Mouse (Mus musculus): ENCODE results near the gene Hcn2. TPM values are rescaled to one million over a fixed set of nuclear protein-coding genes. Genes with fewer than 3 reads are reported as not detected.

Gene Hcn2
- total RNA-seq, 2 experiments from 2014 or later = 0.42 to 0.78 TPM

DNA sequence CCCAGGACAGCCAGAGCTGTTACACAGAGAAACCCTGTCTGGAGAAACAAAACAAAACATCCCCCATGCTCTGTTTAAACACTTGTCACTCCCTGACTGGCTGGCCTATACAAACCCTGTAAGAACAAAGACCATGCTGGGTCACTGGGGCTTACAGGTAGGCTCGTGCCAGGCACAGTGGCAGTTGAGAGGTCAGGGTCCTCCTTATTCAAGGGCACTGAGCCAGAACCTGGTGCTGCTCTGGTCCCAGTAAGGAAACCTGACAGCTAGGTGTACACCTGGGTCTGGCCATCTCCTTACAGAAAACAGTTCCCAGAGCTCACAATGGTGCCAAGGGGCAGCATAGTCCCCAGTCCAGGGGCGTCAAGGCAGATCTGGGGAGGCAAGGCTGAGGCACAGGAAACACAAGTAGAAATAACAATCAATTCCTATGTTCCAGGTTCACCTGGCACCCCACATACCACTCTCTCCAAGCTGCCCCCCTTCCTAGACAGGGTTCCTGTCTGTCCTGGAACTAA is 48.9 kb downstream of the Hcn2 start:
- no peak for DNase-seq
- intact Hi-C loops (cut with DNase I; ENCODE audit: low total_unique reads) = no loop called here

GRCm38 (mm10) chr10:79766001-79766507 is 49.6 kb downstream of the Hcn2 start:
- intact Hi-C loops (cut with DNase I; ENCODE audit: low total_unique reads) = no loop called here
- no peak for DNase-seq

GRCm38 (mm10) chr10:79766508-79767325 is 50.3 kb downstream of the Hcn2 start, which contains the start of gene Rnf126:
Gene Rnf126 (minus strand): TSS chr10:79766952.
- DNase-seq = peak; percentile 98
- intact Hi-C loops (cut with DNase I; ENCODE audit: low total_unique reads) = no loop called here

- intact Hi-C loops (cut with DNase I; ENCODE audit: low total_unique reads) = loop anchor here (2.0 kb wide), 1 partner anchor 21 kb away; no protein-coding TSS in a partner anchor
- peak; percentile 93 for DNase-seq
These were observed 51.2 kb downstream of the Hcn2 start for GRCm38 (mm10) chr10:79767372-79768244.

DNA sequence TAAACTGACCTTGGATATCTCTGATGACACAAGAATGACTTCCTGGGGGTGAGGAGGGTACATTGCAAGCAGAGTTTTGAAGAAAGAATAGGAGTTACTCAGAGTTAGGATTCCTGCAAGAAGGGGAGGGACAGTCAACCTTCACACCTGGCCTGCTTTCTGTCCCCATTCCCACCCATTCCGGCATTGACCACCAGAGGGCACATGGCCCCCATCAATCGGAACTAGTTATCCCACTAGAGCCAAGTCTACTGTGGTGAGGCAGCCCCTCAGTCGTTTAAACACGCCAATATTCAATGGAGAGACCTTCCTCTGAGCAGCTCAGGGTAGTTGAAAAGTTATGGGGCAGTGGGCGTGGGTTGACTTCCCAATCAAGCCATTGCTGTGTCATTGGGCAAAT is 52.0 kb downstream of the Hcn2 start:
- intact Hi-C loops (cut with DNase I; ENCODE audit: low total_unique reads) = loop anchor here (2.0 kb wide), 1 partner anchor 20 kb away; no protein-coding TSS in a partner anchor
- DNase-seq = peak; percentile 58

DNA sequence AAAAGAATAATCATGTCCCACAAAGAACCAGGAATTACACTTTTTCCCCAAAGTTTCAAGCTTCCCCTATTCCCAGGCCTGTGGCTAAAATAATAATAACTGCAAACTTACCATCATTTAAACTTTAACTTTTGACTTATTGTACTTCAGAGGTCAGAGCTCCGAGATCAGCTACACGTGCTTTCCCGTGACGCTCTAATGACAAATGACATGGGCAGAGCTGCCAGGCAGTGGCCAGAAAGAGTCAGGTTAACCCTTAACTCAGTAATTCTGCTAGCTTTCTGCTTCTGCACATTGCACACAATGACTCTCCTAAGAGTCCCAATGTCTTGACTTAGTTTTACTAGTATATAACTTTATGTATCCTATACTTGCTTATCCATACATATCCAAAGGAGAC is 52.9 kb downstream of the Hcn2 start:
- DNase-seq = no peak
- intact Hi-C loops (cut with DNase I; ENCODE audit: low total_unique reads) = loop anchor here (2.0 kb wide), 1 partner anchor 19 kb away; no protein-coding TSS in a partner anchor

DNA sequence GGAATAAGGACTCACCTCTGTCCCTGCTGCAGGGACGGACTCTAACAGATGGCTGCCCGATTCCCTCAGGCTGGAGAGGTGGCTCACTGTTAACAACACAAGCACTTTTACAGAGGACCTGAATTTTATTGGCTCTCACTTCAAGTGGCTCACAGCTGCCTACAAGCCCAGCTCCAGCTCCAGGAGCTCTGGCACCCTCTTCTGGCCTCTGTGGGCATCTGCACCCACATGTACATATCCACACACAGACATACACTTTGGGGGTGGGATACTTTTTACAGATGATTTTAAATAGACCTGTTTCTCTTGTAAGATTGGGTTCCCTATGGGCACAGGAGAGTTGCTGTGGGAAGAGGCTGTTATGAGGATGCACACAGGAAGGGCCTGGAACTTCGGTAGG is 55.9 kb downstream of the Hcn2 start:
- intact Hi-C loops (cut with DNase I; ENCODE audit: low total_unique reads) = no loop called here
- DNase-seq = no peak

DNA sequence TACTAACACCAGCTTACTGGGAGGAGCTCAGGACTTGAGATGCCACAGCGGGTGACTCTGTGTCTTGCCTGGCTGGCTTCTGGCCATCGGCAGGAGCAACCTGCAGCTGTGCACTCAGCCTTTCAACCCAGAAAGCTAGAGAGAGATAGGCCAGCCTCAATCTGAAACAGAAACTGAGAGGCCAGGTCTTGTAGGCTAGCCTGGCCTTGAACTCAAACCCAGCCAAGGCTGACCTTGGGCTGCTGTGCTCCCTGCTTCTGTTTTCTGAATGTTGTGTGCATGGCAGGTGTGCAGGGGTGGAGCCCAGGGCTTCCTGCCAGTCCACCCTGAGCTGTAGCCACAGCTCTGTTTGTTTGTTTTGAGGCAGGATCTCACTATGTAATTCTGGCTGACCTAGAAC is 56.8 kb downstream of the Hcn2 start:
- intact Hi-C loops (cut with DNase I; ENCODE audit: low total_unique reads) = no loop called here
- no peak for DNase-seq

- DNase-seq = no peak
- intact Hi-C loops (cut with DNase I; ENCODE audit: low total_unique reads) = no loop called here
These were observed 58.2 kb downstream of the Hcn2 start for GRCm38 (mm10) chr10:79774486-79775279.

GRCm38 (mm10) chr10:79777103-79777531 is 60.7 kb downstream of the Hcn2 start, which contains the start of gene Fstl3:
Gene Fstl3 (plus strand): TSS chr10:79777272.
- DNase-seq = no peak
- intact Hi-C loops (cut with DNase I; ENCODE audit: low total_unique reads) = no loop called here

DNA sequence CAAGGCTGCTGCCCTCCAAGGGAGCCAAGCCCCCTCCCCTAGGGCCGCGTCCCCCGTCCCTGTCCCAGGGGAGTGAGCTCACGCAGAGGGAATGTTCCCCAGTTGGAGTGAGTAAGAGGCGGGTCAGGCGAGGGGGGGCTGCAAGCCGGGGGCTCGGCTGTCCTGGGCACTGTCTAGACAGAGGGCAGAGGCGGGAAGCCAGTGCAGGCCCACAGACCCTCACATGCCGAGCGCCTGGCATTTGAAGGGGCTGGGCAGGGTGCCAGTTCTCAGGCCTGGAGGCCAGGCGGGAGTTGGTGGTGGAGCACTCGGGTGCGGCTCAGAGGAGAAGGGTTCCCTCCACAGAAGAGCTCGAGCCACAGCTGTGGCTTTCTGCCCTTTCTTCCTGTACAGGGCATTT is 61.6 kb downstream of the Hcn2 start:
- intact Hi-C loops (cut with DNase I; ENCODE audit: low total_unique reads) = no loop called here
- no peak for DNase-seq

- intact Hi-C loops (cut with DNase I; ENCODE audit: low total_unique reads) = no loop called here
- DNase-seq = no peak
These were observed 62.8 kb downstream of the Hcn2 start for GRCm38 (mm10) chr10:79779193-79779592.

- DNase-seq = peak; percentile 91
- intact Hi-C loops (cut with DNase I; ENCODE audit: low total_unique reads) = no loop called here
These were observed 63.6 kb downstream of the Hcn2 start for GRCm38 (mm10) chr10:79779784-79780663.

DNA sequence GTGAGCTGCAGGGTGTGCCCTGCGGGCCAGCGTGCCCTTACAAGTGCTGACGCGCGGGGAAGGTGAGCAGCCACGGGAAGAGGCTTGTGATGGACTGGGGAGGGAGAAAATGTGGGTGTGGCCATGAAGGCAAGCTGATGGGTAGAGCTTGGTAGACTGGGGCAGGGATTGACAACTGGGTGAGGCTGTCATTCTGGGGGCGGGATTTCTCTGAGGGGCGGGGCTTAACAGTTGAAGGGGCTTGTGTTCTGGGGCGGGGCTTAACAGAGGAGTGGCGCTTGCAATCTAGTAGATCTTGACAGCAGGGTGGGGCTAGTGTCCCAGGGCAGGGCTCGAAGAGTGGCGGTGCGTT is 64.2 kb downstream of the Hcn2 start:
- intact Hi-C loops (cut with DNase I; ENCODE audit: low total_unique reads) = no loop called here
- DNase-seq = no peak

DNA sequence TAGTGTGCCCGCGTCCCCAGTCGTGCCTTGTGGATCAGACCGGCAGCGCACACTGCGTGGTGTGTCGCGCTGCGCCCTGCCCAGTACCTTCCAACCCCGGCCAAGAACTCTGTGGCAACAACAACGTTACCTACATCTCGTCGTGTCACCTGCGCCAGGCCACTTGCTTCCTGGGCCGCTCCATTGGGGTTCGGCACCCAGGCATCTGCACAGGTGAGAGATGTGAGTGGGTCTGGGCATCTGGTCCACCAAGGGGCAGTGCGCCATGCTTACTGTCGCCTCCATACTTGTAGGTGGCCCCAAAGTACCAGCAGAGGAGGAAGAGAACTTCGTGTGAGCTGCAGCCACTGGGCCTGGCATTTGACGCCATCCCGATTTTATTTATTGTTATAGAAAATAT is 64.7 kb downstream of the Hcn2 start:
- DNase-seq = no peak
- intact Hi-C loops (cut with DNase I; ENCODE audit: low total_unique reads) = no loop called here

DNA sequence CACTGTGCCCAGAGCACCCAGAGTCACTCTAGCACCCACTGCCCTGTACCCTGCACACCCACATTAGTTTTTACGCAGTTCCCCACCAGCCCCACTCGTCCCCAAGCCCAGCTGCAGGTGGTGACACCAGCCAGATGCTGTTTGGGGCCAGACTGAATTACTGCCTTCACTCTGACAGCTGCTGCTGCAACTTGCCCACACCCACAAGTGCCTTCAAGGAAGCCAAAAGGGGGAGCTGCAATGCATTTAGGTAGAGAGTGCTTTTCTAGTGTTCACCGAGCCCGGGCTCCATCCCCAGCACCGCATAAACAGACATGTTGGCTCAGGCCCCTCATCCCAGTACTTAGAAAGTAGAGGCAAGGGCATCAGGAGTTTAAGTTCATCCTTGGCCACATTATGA is 65.5 kb downstream of the Hcn2 start:
- no peak for DNase-seq
- intact Hi-C loops (cut with DNase I; ENCODE audit: low total_unique reads) = no loop called here

GRCm38 (mm10) chr10:79783050-79783449 is 66.6 kb downstream of the Hcn2 start:
- intact Hi-C loops (cut with DNase I; ENCODE audit: low total_unique reads) = no loop called here
- no peak for DNase-seq

Data from gastrocnemius, postnatal 14 days (tissue).